Mouse (Mus musculus): ENCODE data around the gene Ccser1. TPM values are rescaled to one million over a fixed set of nuclear protein-coding genes. Genes with fewer than 3 reads are reported as not detected.

Gene Ccser1
- polyA plus RNA-seq, 1 experiment from 2014 or later: 17.0 TPM

DNA sequence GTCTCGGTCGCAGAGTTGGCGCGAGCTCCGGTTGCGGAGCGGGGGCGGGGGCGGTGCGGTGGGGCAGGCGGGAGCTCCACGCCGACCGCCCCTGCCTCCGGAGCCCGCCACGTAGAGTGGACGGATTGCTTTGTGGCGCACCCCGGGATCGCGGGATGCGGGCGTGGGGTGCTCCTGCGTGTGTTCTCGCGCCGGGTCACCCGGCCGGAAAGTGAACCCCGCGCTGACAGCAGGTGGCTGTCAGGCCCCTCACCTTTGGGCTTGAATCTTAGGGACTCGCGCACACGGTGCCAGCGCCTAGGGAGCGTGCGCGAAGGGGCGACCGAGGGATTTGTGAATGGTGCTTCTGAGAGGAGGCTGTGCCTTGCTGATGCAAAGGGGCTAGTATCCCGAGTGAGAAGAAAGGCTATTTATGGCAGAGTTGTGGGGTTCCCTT is 650 bp downstream of the Ccser1 start:
- peaks cover 12% of the 10 kb centered on the region; the same call in 1 of the 2 replicates for H3K27me3 ChIP-seq
- no peaks in the 10 kb centered on the region for H3K36me3 ChIP-seq
- peak overlapping the region; percentile 79 for H3K27ac ChIP-seq
- WGBS: under 1% methylated on average over 41 of the region's 42 CpGs
- peak; percentile 66 for ATAC-seq (replicated peaks; ENCODE audit: low FRiP score)
- peak overlapping the region; percentile 77 for H3K4me3 ChIP-seq (replicated peaks)
- H3K4me2 ChIP-seq: peak overlapping the region; percentile 95
- H3K9ac ChIP-seq: peak overlapping the region; percentile 76
- no peaks in the 10 kb centered on the region for H3K9me3 ChIP-seq (replicated peaks)
- peaks cover 8% of the 10 kb centered on the region; the same call in 1 of the 2 replicates for H3K4me1 ChIP-seq

DNA sequence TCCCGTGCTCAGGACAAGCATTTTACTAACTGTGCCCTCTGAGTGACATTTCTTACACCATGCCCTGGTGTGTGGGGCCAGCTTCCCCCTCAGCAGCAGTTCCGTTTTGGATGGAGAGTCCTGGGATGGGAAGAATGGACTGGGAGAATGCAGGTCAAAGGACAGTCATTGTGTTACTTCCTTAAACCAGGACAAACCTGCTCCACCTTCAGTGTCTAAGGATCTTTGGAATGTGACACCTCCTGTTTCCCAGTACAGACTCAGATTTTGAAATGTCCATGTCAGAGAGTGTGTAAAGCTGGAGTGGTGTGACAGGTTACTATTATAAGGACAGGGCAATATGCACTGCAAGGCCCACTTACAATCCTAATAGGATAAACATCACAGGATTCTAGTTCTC is 8.9 kb downstream of the Ccser1 start:
- Histone ChIP-seq H3K36me3 (no peaks in the 10 kb centered on the region), H3K4me2 (no peak overlapping the region), H3K9me3 (replicated peaks) (no peaks in the 10 kb centered on the region), H3K27me3 (no peaks in the 10 kb centered on the region), H3K9ac (no peak overlapping the region), H3K27ac (no peak overlapping the region), H3K4me3 (replicated peaks) (no peak overlapping the region), H3K4me1 (0 out of 2 replicates have a peak, but pooled peaks cover 7% of the 10 kb centered on the region)
- ATAC-seq (replicated peaks; ENCODE audit: low FRiP score): peak; percentile 25; the same call in 1 of the 2 replicates
- 42% methylated on average over 2 of the region's 2 CpGs for WGBS

DNA sequence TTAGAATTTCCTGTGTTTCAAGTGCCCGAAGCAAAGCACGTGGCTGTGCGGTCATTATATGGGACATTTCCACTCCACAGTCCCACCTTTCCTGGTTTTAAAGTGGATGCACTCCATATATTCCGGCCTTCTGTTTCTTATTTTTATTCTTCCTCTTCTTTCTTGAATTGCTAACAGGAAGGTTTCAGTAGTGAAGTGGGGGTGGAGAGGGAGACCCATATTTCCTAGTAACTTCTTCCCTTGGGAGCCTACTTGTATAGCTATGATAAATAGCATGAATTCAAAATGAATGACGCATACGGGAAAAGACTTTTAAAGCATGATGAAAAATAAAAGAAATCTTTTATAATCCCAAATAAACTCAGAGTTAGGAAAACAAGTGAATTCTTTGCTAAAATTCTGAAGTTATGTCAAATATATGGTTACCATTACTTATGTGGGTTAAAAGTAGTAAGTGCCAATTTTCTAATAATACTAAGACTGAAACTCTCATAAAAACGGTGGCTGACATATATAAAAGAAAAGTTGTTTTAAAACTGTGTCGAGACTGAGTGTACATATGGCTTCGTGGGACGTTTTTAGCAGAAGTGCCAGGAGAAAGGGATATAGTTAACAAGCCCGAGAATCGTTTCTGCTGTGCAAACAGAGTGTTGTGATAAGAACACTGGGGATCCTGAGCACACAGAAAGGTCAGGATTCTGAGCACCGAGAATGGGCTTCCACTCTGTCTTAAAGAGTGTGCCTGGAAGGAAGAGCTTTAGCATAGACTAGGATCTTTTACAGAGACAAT is 11.7 kb downstream of the Ccser1 start:
- Histone ChIP-seq H3K4me3 (replicated peaks) (no peak overlapping the region), H3K4me2 (no peak overlapping the region), H3K9ac (no peak overlapping the region), H3K27me3 (no peaks in the 10 kb centered on the region), H3K27ac (no peak overlapping the region), H3K9me3 (replicated peaks) (no peaks in the 10 kb centered on the region), H3K36me3 (no peaks in the 10 kb centered on the region), H3K4me1 (0 out of 2 replicates have a peak, but pooled peaks cover 7% of the 10 kb centered on the region)
- 67% methylated on average over 13 of the region's 13 CpGs for WGBS
- ATAC-seq (replicated peaks; ENCODE audit: low FRiP score): no peak

- no peaks in the 10 kb centered on the region for H3K9me3 ChIP-seq (replicated peaks)
- H3K4me2 ChIP-seq: no peak overlapping the region
- WGBS: 57% methylated on average over 1 of the region's 1 CpGs
- peak; percentile 83 for ATAC-seq (replicated peaks; ENCODE audit: low FRiP score)
- H3K9ac ChIP-seq: no peak overlapping the region
- no peak overlapping the region for H3K4me3 ChIP-seq (replicated peaks)
- H3K4me1 ChIP-seq: no peaks in the 10 kb centered on the region
- H3K36me3 ChIP-seq: no peaks in the 10 kb centered on the region
- no peaks in the 10 kb centered on the region for H3K27me3 ChIP-seq
- H3K27ac ChIP-seq: peak overlapping the region; percentile 67
Measured at GRCm38 (mm10) chr6:61203344-61203743, 23.2 kb downstream of the Ccser1 start.

GRCm38 (mm10) chr6:61206042-61206441 is 25.9 kb downstream of the Ccser1 start:
- Histone ChIP-seq H3K36me3 (no peaks in the 10 kb centered on the region), H3K27ac (no peak overlapping the region), H3K4me3 (replicated peaks) (no peak overlapping the region), H3K9ac (no peak overlapping the region), H3K27me3 (no peaks in the 10 kb centered on the region), H3K9me3 (replicated peaks) (no peaks in the 10 kb centered on the region), H3K4me2 (no peak overlapping the region), H3K4me1 (peaks cover 7% of the 10 kb centered on the region)
- peak; percentile 52; the same call in 1 of the 2 replicates for ATAC-seq (replicated peaks; ENCODE audit: low FRiP score)
- 18% methylated on average over 1 of the region's 1 CpGs for WGBS

DNA sequence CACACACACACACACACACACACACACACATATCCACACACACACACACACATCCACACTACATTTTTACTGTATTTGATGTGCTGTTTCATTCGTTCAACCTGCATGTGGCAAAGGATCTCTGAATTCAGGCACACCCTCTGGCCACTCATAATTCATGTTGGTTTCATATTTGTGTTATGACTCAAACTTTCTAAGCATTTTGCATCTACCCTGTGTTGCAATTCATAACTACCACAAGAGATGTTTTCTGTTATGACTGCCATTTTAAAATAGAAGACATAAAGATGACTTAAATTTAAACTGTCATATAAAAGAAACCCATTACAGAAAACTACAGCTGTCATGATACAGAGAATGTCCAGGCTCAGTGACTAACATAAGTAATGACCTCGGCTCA is 26.5 kb downstream of the Ccser1 start:
- H3K36me3 ChIP-seq: no peaks in the 10 kb centered on the region
- peaks cover 7% of the 10 kb centered on the region for H3K4me1 ChIP-seq
- no peak overlapping the region for H3K4me2 ChIP-seq
- H3K27ac ChIP-seq: no peak overlapping the region
- ATAC-seq (replicated peaks; ENCODE audit: low FRiP score): no peak
- H3K4me3 ChIP-seq (replicated peaks): no peak overlapping the region
- WGBS: 82% methylated on average over 2 of the region's 2 CpGs
- H3K9ac ChIP-seq: no peak overlapping the region
- H3K27me3 ChIP-seq: no peaks in the 10 kb centered on the region
- no peaks in the 10 kb centered on the region for H3K9me3 ChIP-seq (replicated peaks)

- Histone ChIP-seq H3K9ac (no peak overlapping the region), H3K4me1 (peaks cover 7% of the 10 kb centered on the region), H3K36me3 (no peaks in the 10 kb centered on the region), H3K9me3 (replicated peaks) (no peaks in the 10 kb centered on the region), H3K4me3 (replicated peaks) (no peak overlapping the region), H3K27ac (peak overlapping the region; percentile 68), H3K4me2 (no peak overlapping the region), H3K27me3 (no peaks in the 10 kb centered on the region)
- peak; percentile 84 for ATAC-seq (replicated peaks; ENCODE audit: low FRiP score)
- 39% methylated on average over 4 of the region's 4 CpGs for WGBS
Measured at GRCm38 (mm10) chr6:61210061-61210737, 30.1 kb downstream of the Ccser1 start.

DNA sequence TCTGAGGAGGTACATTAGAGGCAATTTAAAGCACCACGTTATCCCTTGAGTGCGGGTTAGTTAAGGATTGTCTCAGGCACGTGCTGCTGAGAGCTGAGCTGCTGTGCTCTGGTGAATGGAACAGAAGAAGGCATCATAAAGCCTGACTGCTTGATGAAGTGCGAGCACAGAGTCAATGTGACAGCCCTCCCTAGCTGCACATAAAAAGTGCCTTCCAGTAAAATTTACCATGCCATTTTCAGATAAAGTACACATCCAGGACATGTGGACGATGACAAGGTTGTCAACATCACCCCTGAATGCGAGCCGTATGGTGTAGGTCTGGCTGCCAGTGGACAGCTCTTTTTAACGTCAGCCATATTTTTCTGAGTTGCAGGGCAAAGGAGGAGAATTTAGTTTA is 35.6 kb downstream of the Ccser1 start:
- WGBS: 29% methylated on average over 8 of the region's 8 CpGs
- Histone ChIP-seq H3K36me3 (no peaks in the 10 kb centered on the region), H3K9me3 (replicated peaks) (no peaks in the 10 kb centered on the region), H3K27ac (no peak overlapping the region), H3K4me3 (replicated peaks) (no peak overlapping the region), H3K4me1 (peaks cover 9% of the 10 kb centered on the region), H3K4me2 (no peak overlapping the region), H3K27me3 (no peaks in the 10 kb centered on the region), H3K9ac (no peak overlapping the region)
- peak; percentile 71; the same call in 1 of the 2 replicates for ATAC-seq (replicated peaks; ENCODE audit: low FRiP score)

GRCm38 (mm10) chr6:61216514-61216913 is 36.4 kb downstream of the Ccser1 start:
- Histone ChIP-seq H3K27ac (no peak overlapping the region), H3K36me3 (no peaks in the 10 kb centered on the region), H3K27me3 (no peaks in the 10 kb centered on the region), H3K9me3 (replicated peaks) (no peaks in the 10 kb centered on the region), H3K9ac (no peak overlapping the region), H3K4me2 (no peak overlapping the region), H3K4me3 (replicated peaks) (no peak overlapping the region), H3K4me1 (peaks cover 9% of the 10 kb centered on the region)
- no peak for ATAC-seq (replicated peaks; ENCODE audit: low FRiP score)
- WGBS: 42% methylated on average over 1 of the region's 1 CpGs

GRCm38 (mm10) chr6:61217717-61218116 is 37.6 kb downstream of the Ccser1 start:
- Histone ChIP-seq H3K4me2 (no peak overlapping the region), H3K27me3 (no peaks in the 10 kb centered on the region), H3K9ac (no peak overlapping the region), H3K4me1 (peaks cover 9% of the 10 kb centered on the region), H3K9me3 (replicated peaks) (no peaks in the 10 kb centered on the region), H3K27ac (no peak overlapping the region), H3K4me3 (replicated peaks) (no peak overlapping the region), H3K36me3 (no peaks in the 10 kb centered on the region)
- WGBS: 69% methylated on average over 2 of the region's 2 CpGs
- no peak for ATAC-seq (replicated peaks; ENCODE audit: low FRiP score)

DNA sequence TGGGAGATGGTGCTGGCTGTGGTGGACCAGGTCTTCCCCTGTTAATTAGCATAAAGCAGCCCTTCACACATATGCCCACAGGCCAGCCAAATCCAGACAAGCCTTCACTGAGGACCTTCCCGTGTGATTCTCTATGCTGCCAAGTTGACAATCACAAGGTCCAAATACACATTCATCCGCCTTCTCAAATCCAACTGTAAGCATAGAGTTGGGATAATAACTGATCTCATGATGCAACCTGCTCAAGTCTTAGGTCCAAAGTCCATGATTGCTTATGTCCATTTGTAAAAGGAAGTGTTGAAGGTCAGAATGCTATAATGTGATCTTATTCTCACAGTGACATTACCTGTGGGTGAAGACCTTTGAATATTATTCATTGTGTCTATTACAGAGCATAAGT is 43.4 kb downstream of the Ccser1 start:
- peaks cover 5% of the 10 kb centered on the region; the same call in 1 of the 2 replicates for H3K4me1 ChIP-seq
- H3K36me3 ChIP-seq: no peaks in the 10 kb centered on the region
- H3K27me3 ChIP-seq: no peaks in the 10 kb centered on the region
- H3K4me3 ChIP-seq (replicated peaks): no peak overlapping the region
- H3K4me2 ChIP-seq: no peak overlapping the region
- H3K9me3 ChIP-seq (replicated peaks): no peaks in the 10 kb centered on the region
- H3K27ac ChIP-seq: no peak overlapping the region
- no peak overlapping the region for H3K9ac ChIP-seq
- WGBS: 77% methylated on average over 2 of the region's 2 CpGs
- ATAC-seq (replicated peaks; ENCODE audit: low FRiP score): no peak

DNA sequence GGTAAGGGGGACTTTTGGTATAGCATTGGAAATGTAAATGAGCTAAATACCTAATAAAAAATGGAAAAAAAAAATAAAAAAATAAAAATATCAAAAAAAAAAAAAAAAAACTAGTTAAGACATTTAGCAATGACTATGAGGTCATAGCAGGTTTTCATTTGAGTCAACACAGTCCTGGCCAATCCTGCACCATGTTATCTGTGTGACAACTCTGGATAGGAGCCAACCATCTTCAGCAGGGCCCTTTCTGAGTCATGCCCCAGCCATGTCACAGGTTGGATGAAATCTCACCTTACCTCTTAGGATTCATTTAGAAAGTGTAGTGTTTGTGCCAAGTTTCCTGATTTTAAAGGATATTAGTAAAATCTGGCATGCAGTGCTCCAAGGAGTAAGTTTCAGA is 45.2 kb downstream of the Ccser1 start:
- Histone ChIP-seq H3K4me3 (replicated peaks) (no peak overlapping the region), H3K36me3 (no peaks in the 10 kb centered on the region), H3K4me2 (no peak overlapping the region), H3K4me1 (peaks cover 5% of the 10 kb centered on the region; the same call in 1 of the 2 replicates), H3K27me3 (no peaks in the 10 kb centered on the region), H3K9ac (no peak overlapping the region), H3K27ac (no peak overlapping the region), H3K9me3 (replicated peaks) (no peaks in the 10 kb centered on the region)
- no peak for ATAC-seq (replicated peaks; ENCODE audit: low FRiP score)
